Mouse (Mus musculus) limb, embryonic 10.5 days (tissue): ENCODE data around the gene Misp. TPM values are rescaled to one million over a fixed set of nuclear protein-coding genes. Genes with fewer than 3 reads are reported as not detected.

ENCODE experiments used
- DNase-seq: peaks from one replicate; pipeline ENCODE4 v3.0.0-alpha.2; 2017; ENCODE audit warnings: low spot score
- H3K27ac ChIP-seq: fragments of 300-500 bp; sonication (generic); 2 replicates; pipeline ENCODE4 v1.5.1; 2016; ENCODE audit warnings: mild to moderate bottlenecking
- H3K27me3 ChIP-seq: fragments of 300-500 bp; sonication (generic); 2 replicates; pipeline ENCODE4 v1.6.1; 2016; ENCODE audit warnings: low read depth, mild to moderate bottlenecking; ENCODE audit not compliant: poor library complexity, severe bottlenecking
- H3K36me3 ChIP-seq: fragments of 300-500 bp; sonication (generic); 2 replicates; pipeline ENCODE4 v1.6.1; 2016; ENCODE audit warnings: mild to moderate bottlenecking, moderate library complexity
- H3K4me1 ChIP-seq: fragments of 300-500 bp; sonication (generic); 2 replicates; pipeline ENCODE4 v1.6.1; 2016
- H3K4me3 ChIP-seq: fragments of 300-500 bp; sonication (generic); 2 replicates; pipeline ENCODE4 v1.5.1; 2016; ENCODE audit warnings: mild to moderate bottlenecking, moderate library complexity
- H3K9me3 ChIP-seq: fragments of 300-500 bp; sonication (generic); replicated peaks from 2 replicates; pipeline ENCODE4 v1.6.1; 2016; ENCODE audit warnings: mild to moderate bottlenecking
- WGBS: fragments of 180-500 bp; shearing (Covaris S2); methylation state at CpG from one replicate; pipeline ENCODE4 v1.1.7; 2016; 5-methylcytosine and 5-hydroxymethylcytosine counted together
- polyA plus RNA-seq: library from polyadenylated mRNA; unstranded; fragments of >200 nt; fragmentation: Nextera tagmentation; extraction: Ambion mirVana; gene quantifications from 2 replicates; pipeline ENCODE4 v1.2.1, GENCODE M21; 2016

Misp gene
- polyA plus RNA-seq, 1 experiment from 2014 or later: not detected

- Histone ChIP-seq H3K36me3 (peaks cover 33% of the 10 kb centered on the region), H3K4me1 (peaks cover 66% of the 10 kb centered on the region), H3K27ac (0 out of 2 replicates have a peak overlapping the region, but pooled peaks have one; percentile 25), H3K9me3 (no peaks in the 10 kb centered on the region), H3K27me3 (no peaks in the 10 kb centered on the region), H3K4me3 (no peak overlapping the region)
- WGBS: 89% methylated on average over 11 of the region's 11 CpGs
- DNase-seq: no peak
These were observed 20.3 kb upstream of the Misp start for GRCm38 (mm10) chr10:79800508-79800907.

GRCm38 (mm10) chr10:79801837-79802236, 19.0 kb upstream of the Misp start:
- Histone ChIP-seq H3K27me3 (no peaks in the 10 kb centered on the region), H3K9me3 (no peaks in the 10 kb centered on the region), H3K4me3 (no peak overlapping the region; the same call in 1 of the 2 replicates), H3K36me3 (peaks cover 30% of the 10 kb centered on the region), H3K4me1 (peaks cover 76% of the 10 kb centered on the region), H3K27ac (peak overlapping the region; percentile 77)
- WGBS: 24% methylated on average over 3 of the region's 3 CpGs
- DNase-seq: no peak

- Histone ChIP-seq H3K27ac (peak overlapping the region; percentile 77), H3K4me1 (peaks cover 76% of the 10 kb centered on the region), H3K27me3 (no peaks in the 10 kb centered on the region), H3K36me3 (peaks cover 36% of the 10 kb centered on the region), H3K4me3 (no peak overlapping the region; the same call in 1 of the 2 replicates), H3K9me3 (no peaks in the 10 kb centered on the region)
- 52% methylated on average over 11 of the region's 11 CpGs for WGBS
- DNase-seq: no peak
These were observed 18.3 kb upstream of the Misp start for GRCm38 (mm10) chr10:79802331-79802971.

GRCm38 (mm10) chr10:79803716-79804323, 17.0 kb upstream of the Misp start:
- H3K27ac ChIP-seq: peak overlapping the region; percentile 77
- DNase-seq: peak; percentile 95
- H3K4me3 ChIP-seq: peak overlapping the region; percentile 44
- H3K9me3 ChIP-seq: no peaks in the 10 kb centered on the region
- H3K27me3 ChIP-seq: no peaks in the 10 kb centered on the region
- WGBS: 11% methylated on average over 29 of the region's 29 CpGs
- H3K36me3 ChIP-seq: peaks cover 46% of the 10 kb centered on the region
- H3K4me1 ChIP-seq: peaks cover 70% of the 10 kb centered on the region

- DNase-seq: no peak
- Histone ChIP-seq H3K4me1 (peaks cover 66% of the 10 kb centered on the region), H3K4me3 (peak overlapping the region; percentile 21; the same call in 1 of the 2 replicates), H3K9me3 (no peaks in the 10 kb centered on the region), H3K36me3 (peaks cover 47% of the 10 kb centered on the region), H3K27ac (peak overlapping the region; percentile 77; the same call in 1 of the 2 replicates), H3K27me3 (no peaks in the 10 kb centered on the region)
- WGBS: 49% methylated on average over 11 of the region's 11 CpGs
These were observed 15.2 kb upstream of the Misp start for GRCm38 (mm10) chr10:79805636-79806035.

- H3K4me3 ChIP-seq: no peak overlapping the region
- H3K36me3 ChIP-seq: peaks cover 50% of the 10 kb centered on the region
- 90% methylated on average over 9 of the region's 9 CpGs for WGBS
- peak overlapping the region; percentile 77; the same call in 1 of the 2 replicates for H3K27ac ChIP-seq
- H3K27me3 ChIP-seq: no peaks in the 10 kb centered on the region
- H3K4me1 ChIP-seq: peaks cover 62% of the 10 kb centered on the region
- no peaks in the 10 kb centered on the region for H3K9me3 ChIP-seq
- no peak for DNase-seq
These were observed 14.5 kb upstream of the Misp start for GRCm38 (mm10) chr10:79806331-79806730.

- whole genome bisulfite sequencing: 86% methylated on average over 10 of the region's 10 CpGs
- H3K27me3 ChIP-seq: no peaks in the 10 kb centered on the region
- H3K4me1 ChIP-seq: peaks cover 55% of the 10 kb centered on the region
- peaks cover 56% of the 10 kb centered on the region for H3K36me3 ChIP-seq
- H3K9me3 ChIP-seq: no peaks in the 10 kb centered on the region
- peak overlapping the region; percentile 77 for H3K27ac ChIP-seq
- H3K4me3 ChIP-seq: 0 out of 2 replicates have a peak overlapping the region, but pooled peaks have one; percentile 11
- DNase-seq: no peak
These were observed 13.8 kb upstream of the Misp start for GRCm38 (mm10) chr10:79806972-79807371.

- no peak for DNase-seq
- 63% methylated on average over 11 of the region's 11 CpGs for WGBS
- Histone ChIP-seq H3K4me3 (0 out of 2 replicates have a peak overlapping the region, but pooled peaks have one; percentile 4), H3K36me3 (peaks cover 64% of the 10 kb centered on the region), H3K9me3 (no peaks in the 10 kb centered on the region), H3K27ac (peak overlapping the region; percentile 77; the same call in 1 of the 2 replicates), H3K27me3 (no peaks in the 10 kb centered on the region), H3K4me1 (peaks cover 47% of the 10 kb centered on the region)
These were observed 13.0 kb upstream of the Misp start for GRCm38 (mm10) chr10:79807826-79808225.

- H3K4me1 ChIP-seq: peaks cover 38% of the 10 kb centered on the region
- no peak overlapping the region for H3K27ac ChIP-seq
- DNase-seq: no peak
- H3K36me3 ChIP-seq: peaks cover 67% of the 10 kb centered on the region
- H3K9me3 ChIP-seq: no peaks in the 10 kb centered on the region
- 92% methylated on average over 11 of the region's 11 CpGs for WGBS
- no peaks in the 10 kb centered on the region for H3K27me3 ChIP-seq
- H3K4me3 ChIP-seq: no peak overlapping the region
These were observed 12.1 kb upstream of the Misp start for GRCm38 (mm10) chr10:79808728-79809127.

- H3K36me3 ChIP-seq: peaks cover 80% of the 10 kb centered on the region
- DNase-seq: peak; percentile 92
- WGBS: 32% methylated on average over 15 of the region's 15 CpGs
- no peaks in the 10 kb centered on the region for H3K9me3 ChIP-seq
- peaks cover 5% of the 10 kb centered on the region for H3K4me1 ChIP-seq
- no peak overlapping the region; the same call in 1 of the 2 replicates for H3K27ac ChIP-seq
- no peak overlapping the region for H3K4me3 ChIP-seq
- no peaks in the 10 kb centered on the region for H3K27me3 ChIP-seq
These were observed 8.8 kb upstream of the Misp start for GRCm38 (mm10) chr10:79811736-79812637.

- Histone ChIP-seq H3K9me3 (no peaks in the 10 kb centered on the region), H3K27ac (no peak overlapping the region)
- 86% methylated on average over 5 of the region's 5 CpGs for WGBS
These were observed 6.4 kb upstream of the Misp start for GRCm38 (mm10) chr10:79814271-79814842.

More at GRCm38 (mm10) chr10:79814271-79814842, 6.4 kb upstream of the Misp start:
- Histone ChIP-seq H3K36me3 (peaks cover 78% of the 10 kb centered on the region), H3K27me3 (no peaks in the 10 kb centered on the region), H3K4me1 (no peaks in the 10 kb centered on the region), H3K4me3 (no peak overlapping the region)
- DNase-seq: no peak
